Mouse (Mus musculus): ENCODE results near the gene A4galt. TPM values are rescaled to one million over a fixed set of nuclear protein-coding genes. Genes with fewer than 3 reads are reported as not detected.

The A4galt gene
- total and polyA plus RNA-seq, 3 experiments, result 11.2 to 23.6 (median 15.9) TPM

DNA sequence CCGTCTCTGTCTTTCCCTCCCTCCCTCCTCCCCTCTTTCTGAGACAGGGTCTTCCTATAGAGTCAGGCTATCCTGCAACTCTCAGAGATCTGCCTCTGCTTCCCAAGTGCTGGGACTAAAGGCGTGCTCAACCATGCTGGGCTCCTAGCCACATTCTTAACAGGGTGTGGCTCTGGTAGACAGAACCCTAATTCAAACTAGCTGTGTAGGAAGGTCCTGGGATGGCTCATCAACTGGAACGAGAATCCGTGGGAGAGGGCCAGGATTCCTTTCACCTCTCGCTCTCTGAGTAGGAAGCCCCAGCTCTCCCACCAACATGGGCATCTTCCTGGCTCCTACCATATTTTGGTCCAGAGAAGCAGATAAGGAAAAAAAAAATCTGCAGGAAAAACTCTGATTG lies 69.2 kb downstream of the A4galt start:
- TF ChIP-seq MXI1 (IDR thresholded peaks at IDR 0.05; ENCODE audit: low read depth, low read length) (no peak), ZC3H11A (IDR thresholded peaks at IDR 0.05; ENCODE audit: low read depth, low read length) (no peak), MEF2A (IDR thresholded peaks at IDR 0.05; ENCODE audit: borderline replicate concordance, low read depth, low read length) (no peak), KAT2A (IDR thresholded peaks at IDR 0.05; ENCODE audit: insufficient replicate concordance, low read length) (no peak), ELF1 (IDR thresholded peaks at IDR 0.05; ENCODE audit: low read depth, low read length) (no peak), SIN3A (IDR thresholded peaks at IDR 0.05; ENCODE audit: low read length) (no peak), CHD1 (IDR thresholded peaks at IDR 0.05; ENCODE audit: low read depth, low read length) (no peak), HCFC1 (IDR thresholded peaks at IDR 0.05; ENCODE audit: low read depth, low read length) (no peak), CTCF (conservative IDR thresholded peaks at IDR 0.05 in 1 of 2, IDR thresholded peaks at IDR 0.05 in 1 of 2; ENCODE audit: low read depth in 2 of 2, low read length in 2 of 2) (no peak), NRF1 (IDR thresholded peaks at IDR 0.05; ENCODE audit: low read depth, low read length) (no peak), BHLHE40 (IDR thresholded peaks at IDR 0.05; ENCODE audit: low read depth, low read length) (no peak), SMC3 (IDR thresholded peaks at IDR 0.05; ENCODE audit: low read depth, low read length) (no peak), UBTF (IDR thresholded peaks at IDR 0.05; ENCODE audit: low read depth, low read length) (no peak), ZNF384 (IDR thresholded peaks at IDR 0.05; ENCODE audit: low read depth, low read length) (no peak)
- H3K4me3 ChIP-seq (replicated peaks in 1 of 3; ENCODE audit: low read depth in 2 of 3, low read length in 2 of 3, poor library complexity in 1 of 3), result no peak overlapping the region
- H3K9me3 ChIP-seq (replicated peaks; ENCODE audit: low read length), result no peaks in the 10 kb centered on the region
- 0 out of 4 replicates have a peak, but pooled peaks cover 0 to 2% of the 10 kb centered on the region in 2 experiments for H3K4me1 ChIP-seq (ENCODE audit: control insufficient read depth in 1 of 2, insufficient read depth in 2 of 2)
- H3K9ac ChIP-seq (ENCODE audit: insufficient read depth, low read depth), result no peak overlapping the region
- H3K36me3 ChIP-seq (replicated peaks in 1 of 2; ENCODE audit: control insufficient read depth in 1 of 2, insufficient read depth in 1 of 2, low read length in 1 of 2), result no peaks in the 10 kb centered on the region
- H3K27me3 ChIP-seq (replicated peaks), result no peaks in the 10 kb centered on the region
- in situ Hi-C loops (cut with MboI; ENCODE audit: low pct_ligation_motif_present, low pct_unique_long_range_greater_than_20kb, low sequenced_read_pairs) (no loop called here), dilution Hi-C loops (cut with MboI; ENCODE audit: extremely low pct_ligation_motif_present, extremely low pct_unique_long_range_greater_than_20kb, low sequenced_read_pairs) (no loop called here)
- no peak overlapping the region for H3K27ac ChIP-seq (ENCODE audit: insufficient read depth, low read depth)
- DNase-seq (ENCODE audit: extremely low read depth), result no peak
- no peak overlapping the region for H3K4me2 ChIP-seq (ENCODE audit: insufficient read depth, low read depth, poor library complexity, severe bottlenecking)
- no peaks in the 10 kb centered on the region for H3K79me2 ChIP-seq (replicated peaks; ENCODE audit: control insufficient read depth, extremely low read depth, insufficient read depth, poor library complexity, severe bottlenecking)

GRCm38 (mm10) chr15:83181800-83182330 lies 69.7 kb downstream of the A4galt start:
- dilution Hi-C loops (cut with MboI; ENCODE audit: extremely low pct_ligation_motif_present, extremely low pct_unique_long_range_greater_than_20kb, low sequenced_read_pairs), result no loop called here
- no peak overlapping the region for H3K4me2 ChIP-seq (ENCODE audit: insufficient read depth, low read depth, poor library complexity, severe bottlenecking)

More at GRCm38 (mm10) chr15:83181800-83182330, 69.7 kb downstream of the A4galt start:
- no peak for TF ChIP-seq POLR2AphosphoS2 (IDR thresholded peaks at IDR 0.05; ENCODE audit: low read depth, low read length)
- TF ChIP-seq POLR2A (IDR thresholded peaks at IDR 0.05; ENCODE audit: low read depth, low read length), result no peak
- TF ChIP-seq SMC3 (IDR thresholded peaks at IDR 0.05; ENCODE audit: low read depth, low read length), result no peak
- no peak for TF ChIP-seq BHLHE40 (IDR thresholded peaks at IDR 0.05; ENCODE audit: low read depth, low read length)
- TF ChIP-seq JUND (conservative IDR thresholded peaks at IDR 0.05; ENCODE audit: low read depth, low read length), result no peak
- no peak for TF ChIP-seq CHD2 (IDR thresholded peaks at IDR 0.05; ENCODE audit: low read length)
- TF ChIP-seq ELF1 (IDR thresholded peaks at IDR 0.05; ENCODE audit: low read depth, low read length), result no peak
- no peak for TF ChIP-seq NELFE (IDR thresholded peaks at IDR 0.05; ENCODE audit: low read depth, low read length)
- Histone ChIP-seq H3K4me3 (replicated peaks in 1 of 3; ENCODE audit: low read depth in 2 of 3, low read length in 2 of 3, poor library complexity in 1 of 3) (no peak overlapping the region), H3K9ac (ENCODE audit: insufficient read depth, low read depth) (no peak overlapping the region), H3K27me3 (replicated peaks) (no peaks in the 10 kb centered on the region), H3K27ac (ENCODE audit: insufficient read depth, low read depth) (no peak overlapping the region), H3K4me1 (ENCODE audit: control insufficient read depth in 1 of 2, insufficient read depth in 2 of 2) (0 out of 4 replicates have a peak, but pooled peaks cover 0 to 2% of the 10 kb centered on the region in 2 experiments), H3K79me2 (replicated peaks; ENCODE audit: control insufficient read depth, extremely low read depth, insufficient read depth, poor library complexity, severe bottlenecking) (no peaks in the 10 kb centered on the region), H3K36me3 (replicated peaks in 1 of 2; ENCODE audit: control insufficient read depth in 1 of 2, insufficient read depth in 1 of 2, low read length in 1 of 2) (no peaks in the 10 kb centered on the region), H3K9me3 (replicated peaks; ENCODE audit: low read length) (no peaks in the 10 kb centered on the region)
- no peak for DNase-seq (ENCODE audit: extremely low read depth)
- in situ Hi-C loops (cut with MboI; ENCODE audit: low pct_ligation_motif_present, low pct_unique_long_range_greater_than_20kb, low sequenced_read_pairs), result no loop called here

Measured in CH12.LX (cell line).